9 mouse cellular contexts compared by ENCODE assay signal in genomic region chr6:55791852-55792496, GRCm38 (mm10). TPM values are rescaled to one million over a fixed set of nuclear protein-coding genes. Genes with fewer than 3 reads are reported as not detected.
A peak's percentile ranks its signal among the peaks of the same experiment; 100 is the strongest.
DNase-seq lines count a peak whose midpoint lies in the region.
"Had no signal": no experiment of that assay in that cellular context is flagged by ENCODE, and none has a peak within 500 bp of the region (broad histone marks: within the 10 kb centered on the region; RNA-seq: fewer than 3 reads in every experiment).

No protein-coding gene starts in this region.

- H3K27me3 ChIP-seq in forebrain, embryonic 10.5 days (ENCODE audit: poor library complexity, severe bottlenecking), result no peaks in the 10 kb centered on the region
- no peaks in the 10 kb centered on the region for H3K27me3 ChIP-seq in midbrain, embryonic 10.5 days (ENCODE audit: low read depth, poor library complexity, severe bottlenecking)

- peak; percentile 31 for DNase-seq in right cerebral cortex, postnatal 25 days
- DNase-seq in right cerebral cortex, postnatal 36 days (ENCODE audit: low spot score in 2 of 2), result no peak
- peak; percentile 31 for DNase-seq in forebrain, embryonic 10.5 days (ENCODE audit: extremely low spot score, low spot score)
- peak; percentile 50 for DNase-seq in midbrain, embryonic 10.5 days (ENCODE audit: low spot score)
- peak; percentile 6 for DNase-seq in yolk sac, embryonic 10.5 days (ENCODE audit: low spot score)
- no peak for DNase-seq in kidney, postnatal 25 days
- no peak for DNase-seq in frontal cortex, postnatal 14 days (ENCODE audit: low spot score in 2 of 2)
- no peak for DNase-seq in adrenal gland, postnatal 4 days (ENCODE audit: low spot score in 2 of 2)
- DNase-seq: lung, postnatal 4 days had no signal

- peaks cover 20% of the 10 kb centered on the region for H3K4me1 ChIP-seq in forebrain, embryonic 10.5 days
- peaks cover 24% of the 10 kb centered on the region for H3K4me1 ChIP-seq in midbrain, embryonic 10.5 days

- H3K4me3 ChIP-seq in forebrain, embryonic 10.5 days, result no peak overlapping the region
- H3K4me3 ChIP-seq in midbrain, embryonic 10.5 days, result 0 out of 2 replicates have a peak overlapping the region, but pooled peaks have one; percentile 21

- H3K27ac ChIP-seq in forebrain, embryonic 10.5 days, result peak overlapping the region; percentile 83
- peak overlapping the region; percentile 87 for H3K27ac ChIP-seq in midbrain, embryonic 10.5 days (replicated peaks)

- no peaks in the 10 kb centered on the region for H3K36me3 ChIP-seq in forebrain, embryonic 10.5 days (replicated peaks)
- no peaks in the 10 kb centered on the region for H3K36me3 ChIP-seq in midbrain, embryonic 10.5 days

- no peaks in the 10 kb centered on the region for H3K9me3 ChIP-seq in forebrain, embryonic 10.5 days
- no peaks in the 10 kb centered on the region for H3K9me3 ChIP-seq in midbrain, embryonic 10.5 days (replicated peaks)

- 10% methylated on average over 6 of the region's 6 CpGs for WGBS in forebrain, embryonic 10.5 days
- WGBS in midbrain, embryonic 10.5 days, result 8% methylated on average over 6 of the region's 6 CpGs

RNA-seq across cellular contexts. Expression of gene Itprid1, which starts 44.7 kb away (rescaled TPM):
- not detected in 2 replicates for polyA plus RNA-seq in forebrain, embryonic 10.5 days (2016; fragmentation: Nextera tagmentation; extraction: Ambion mirVana)
- 0.06 TPM in 1 of 2 replicates, not detected in the other for polyA plus RNA-seq in midbrain, embryonic 10.5 days (2016; fragmentation: Nextera tagmentation; extraction: Ambion mirVana)
- not detected for total RNA-seq in adrenal gland, postnatal 4 days (2021)

Comparison
In these comparisons a context has a peak if more than half of its experiments do, and no peak if none do; other contexts are left out.
1. DNase-seq: peak in right cerebral cortex, postnatal 25 days (single experiment), forebrain, embryonic 10.5 days (single experiment), midbrain, embryonic 10.5 days (single experiment) and yolk sac, embryonic 10.5 days (single experiment); none in right cerebral cortex, postnatal 36 days (0 of 2), kidney, postnatal 25 days (0 of 2), frontal cortex, postnatal 14 days (0 of 2) and adrenal gland, postnatal 4 days (0 of 2).